Mouse (Mus musculus) brain, embryonic 14.5 days (tissue): ENCODE results near the gene Mrpl55.

Source experiments
- CTCF ChIP-seq: fragments of 200-500 bp; IDR thresholded peaks from 2 replicates; pipeline ENCODE4 v1.5.1; 2012; ENCODE audit warnings: inconsistent platforms, mild to moderate bottlenecking, moderate library complexity, borderline replicate concordance; ENCODE audit not compliant: insufficient read depth, insufficient read length; ENCODE audit errors: extremely low read depth
- POLR2A ChIP-seq: fragments of 200-500 bp; IDR thresholded peaks from 2 replicates; pipeline ENCODE4 v1.6.1; 2012; ENCODE audit warnings: mild to moderate bottlenecking, inconsistent platforms, borderline replicate concordance; ENCODE audit not compliant: poor library complexity, insufficient read depth, insufficient read length, severe bottlenecking; ENCODE audit errors: extremely low read depth

DNA sequence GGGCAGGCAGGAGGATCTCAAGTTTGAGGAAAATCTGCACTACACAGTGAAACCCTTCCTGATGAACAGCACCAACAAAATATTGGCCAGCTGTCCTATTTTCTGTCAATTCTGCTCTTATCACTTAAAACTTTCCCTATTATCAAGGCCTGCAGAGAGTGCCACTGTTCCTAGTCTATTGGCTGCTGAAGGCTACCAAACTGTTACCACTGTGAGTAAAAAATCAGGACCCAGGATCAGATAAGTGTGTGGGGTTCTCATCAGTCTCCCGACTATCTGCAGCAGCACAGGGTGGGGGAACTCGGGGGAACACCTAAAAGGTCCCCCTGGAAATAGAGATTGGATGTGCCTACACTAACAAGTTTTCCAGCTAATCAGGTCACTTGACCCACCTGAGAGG lies 22.9 kb downstream of the Mrpl55 start:
- TF ChIP-seq CTCF (no peak), POLR2A (no peak)
